Mouse (Mus musculus): ENCODE measurements around the gene Cldn5. TPM values are rescaled to one million over a fixed set of nuclear protein-coding genes. Genes with fewer than 3 reads are reported as not detected.

Gene Cldn5
- polyA plus RNA-seq, 2 experiments = 6.2 to 6.6 TPM

DNA sequence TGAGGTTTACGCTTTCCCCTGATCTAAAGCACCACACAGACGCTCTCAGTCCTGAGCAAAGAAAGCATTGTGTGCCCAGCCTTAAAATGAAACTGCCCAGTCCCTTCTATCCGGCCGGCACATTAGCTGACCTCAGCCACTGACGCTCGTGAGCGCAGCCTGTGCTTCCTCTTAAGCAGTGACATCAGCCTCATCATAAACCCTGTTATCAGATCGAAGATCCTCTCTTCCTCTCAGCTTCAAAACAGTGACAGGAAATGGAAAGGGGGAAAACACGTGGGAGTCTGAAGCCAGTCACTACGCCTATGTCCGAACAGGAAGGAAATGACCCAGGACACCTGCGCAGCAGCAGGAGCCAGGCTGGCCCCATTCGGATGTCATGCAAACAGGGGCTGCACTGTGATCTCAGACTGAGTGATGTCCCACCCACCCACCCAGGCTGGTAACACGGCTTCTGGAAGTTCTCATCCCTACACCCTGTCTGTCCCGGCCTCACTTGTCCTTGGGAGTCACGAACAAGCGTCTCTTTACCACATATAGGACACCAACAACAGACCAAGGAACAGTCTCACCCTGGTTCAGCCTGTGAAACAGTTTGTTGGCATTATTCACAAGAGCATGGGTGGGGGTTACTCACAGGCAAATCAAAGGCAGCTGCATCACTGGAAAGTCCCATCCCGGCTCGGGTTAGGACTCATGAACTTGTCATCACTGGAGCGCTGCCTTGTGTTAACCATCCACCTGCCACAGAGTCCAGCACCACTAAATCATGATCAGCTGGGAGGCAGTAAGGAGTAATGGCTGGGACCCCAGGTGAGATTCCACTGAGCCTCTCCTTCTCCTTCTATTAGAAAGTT is 43.3 kb upstream of the Cldn5 start:
- no peaks in the 10 kb centered on the region for H3K36me3 ChIP-seq (replicated peaks; ENCODE audit: control insufficient read depth, insufficient read depth, low read depth)
- 19% methylated on average over 20 of the region's 20 CpGs for WGBS (ENCODE audit: insufficient replicate concordance)
- TF ChIP-seq EP300 (IDR thresholded peaks at IDR 0.05; ENCODE audit: low read depth) = no peak
- no peak for TF ChIP-seq CTCF (IDR thresholded peaks at IDR 0.05; ENCODE audit: low read depth)
- no peak overlapping the region for H3K4me3 ChIP-seq (ENCODE audit: insufficient read depth in 1 of 2, low read depth in 2 of 2, low read length in 2 of 2)
- H3K27me3 ChIP-seq (ENCODE audit: control insufficient read depth, insufficient read depth, low read length) = no peaks in the 10 kb centered on the region
- H3K27ac ChIP-seq = no peak overlapping the region
- no peaks in the 10 kb centered on the region for H3K4me1 ChIP-seq (replicated peaks; ENCODE audit: control insufficient read depth in 2 of 2, insufficient read depth in 2 of 2, low read length in 1 of 2)
- H3K9me3 ChIP-seq (ENCODE audit: control insufficient read depth, low read length) = no peaks in the 10 kb centered on the region
- H3K4me2 ChIP-seq (ENCODE audit: low read depth) = 0 out of 2 replicates have a peak overlapping the region, but pooled peaks have one; percentile 8
- DNase-seq (ENCODE audit: low read depth in 3 of 3, low spot score in 3 of 3) (no peak), ATAC-seq (ENCODE audit: insufficient read depth) (peak; percentile 26; the same call in 1 of the 2 replicates)
- H3K9ac ChIP-seq (replicated peaks) = no peak overlapping the region

DNA sequence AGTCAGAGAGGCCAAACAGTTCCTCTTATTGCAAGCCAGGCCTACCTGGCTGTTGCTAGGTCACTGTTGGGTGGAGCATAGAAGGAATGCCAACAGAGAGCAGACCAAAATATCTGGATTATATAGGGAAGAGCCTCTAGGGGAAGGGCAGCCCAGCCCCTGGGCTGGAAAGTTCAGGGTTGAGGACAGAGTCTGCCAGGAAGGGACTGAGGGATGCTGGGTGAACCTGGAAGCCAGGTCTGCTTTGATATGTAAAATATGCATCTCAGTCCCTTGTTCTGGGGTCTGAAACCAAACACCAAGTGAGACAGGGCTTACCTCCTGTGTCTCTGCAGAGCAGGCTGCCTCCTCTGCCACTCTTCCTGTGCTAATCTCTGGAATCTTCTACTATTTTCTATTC is 38.3 kb upstream of the Cldn5 start:
- H3K4me2 ChIP-seq (ENCODE audit: low read depth) = no peak overlapping the region
- H3K27ac ChIP-seq = no peak overlapping the region
- no peak overlapping the region for H3K4me3 ChIP-seq (ENCODE audit: insufficient read depth in 1 of 2, low read depth in 2 of 2, low read length in 2 of 2)
- DNase-seq (ENCODE audit: low read depth in 3 of 3, low spot score in 3 of 3) = no peak
- H3K9me3 ChIP-seq (ENCODE audit: control insufficient read depth, low read length) = no peaks in the 10 kb centered on the region
- no peak for ATAC-seq (ENCODE audit: insufficient read depth)
- TF ChIP-seq EP300 (IDR thresholded peaks at IDR 0.05; ENCODE audit: low read depth) (no peak), CTCF (IDR thresholded peaks at IDR 0.05; ENCODE audit: low read depth) (no peak)
- H3K4me1 ChIP-seq (replicated peaks; ENCODE audit: control insufficient read depth in 2 of 2, insufficient read depth in 2 of 2, low read length in 1 of 2) = no peaks in the 10 kb centered on the region
- no peaks in the 10 kb centered on the region for H3K27me3 ChIP-seq (ENCODE audit: control insufficient read depth, insufficient read depth, low read length)
- no peak overlapping the region for H3K9ac ChIP-seq (replicated peaks)
- H3K36me3 ChIP-seq (replicated peaks; ENCODE audit: control insufficient read depth, insufficient read depth, low read depth) = no peaks in the 10 kb centered on the region

DNA sequence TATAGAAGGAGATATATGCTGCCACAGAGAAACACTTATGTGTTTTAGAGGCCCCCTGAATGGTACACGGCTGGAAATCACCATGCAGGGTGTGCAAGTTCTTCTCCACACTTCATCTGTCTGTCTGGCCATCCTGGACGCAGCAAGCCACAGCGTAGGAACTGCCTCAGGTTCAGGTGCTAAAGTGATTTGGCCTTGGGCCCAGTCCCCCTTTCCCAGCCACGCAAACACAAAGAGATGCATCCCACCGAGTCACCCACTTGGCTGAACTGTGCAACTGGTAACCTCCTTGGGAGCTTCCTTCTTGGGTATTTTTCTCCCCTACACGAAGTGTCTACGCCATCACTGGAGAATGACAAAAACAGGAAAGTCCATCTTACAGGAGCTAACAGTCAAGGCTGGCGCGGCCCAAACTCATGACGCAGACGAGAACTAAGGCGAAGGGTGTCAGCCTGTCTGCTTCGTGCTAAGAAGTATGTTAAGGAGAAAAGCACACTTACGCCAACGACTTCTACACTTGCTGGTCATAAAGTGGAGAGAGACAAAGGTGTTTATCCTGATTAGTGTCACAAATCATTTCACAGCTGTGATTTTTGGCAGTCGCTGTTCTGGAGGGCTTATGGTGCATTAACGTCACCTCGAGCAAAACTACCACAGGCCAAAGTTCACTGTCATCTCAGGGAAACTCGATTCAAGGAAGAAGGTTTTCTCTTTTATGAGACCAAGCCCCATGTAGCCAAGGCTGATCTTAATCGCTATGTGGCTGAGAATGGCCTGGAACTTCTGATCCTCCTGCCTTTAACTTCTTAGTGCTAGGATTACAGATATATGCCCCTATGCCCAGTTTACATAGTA is 30.2 kb upstream of the Cldn5 start:
- DNase-seq (ENCODE audit: low read depth in 3 of 3, low spot score in 3 of 3) (no peak), ATAC-seq (ENCODE audit: insufficient read depth) (no peak)
- 64% methylated on average over 20 of the region's 20 CpGs for WGBS (ENCODE audit: insufficient replicate concordance)
- no peak for TF ChIP-seq CTCF (IDR thresholded peaks at IDR 0.05; ENCODE audit: low read depth)
- TF ChIP-seq EP300 (IDR thresholded peaks at IDR 0.05; ENCODE audit: low read depth) = no peak
- Histone ChIP-seq H3K27ac (no peak overlapping the region), H3K9ac (replicated peaks) (no peak overlapping the region), H3K27me3 (ENCODE audit: control insufficient read depth, insufficient read depth, low read length) (no peaks in the 10 kb centered on the region), H3K9me3 (ENCODE audit: control insufficient read depth, low read length) (no peaks in the 10 kb centered on the region), H3K4me3 (ENCODE audit: insufficient read depth in 1 of 2, low read depth in 2 of 2, low read length in 2 of 2) (no peak overlapping the region), H3K36me3 (replicated peaks; ENCODE audit: control insufficient read depth, insufficient read depth, low read depth) (no peaks in the 10 kb centered on the region), H3K4me1 (replicated peaks; ENCODE audit: control insufficient read depth in 2 of 2, insufficient read depth in 2 of 2, low read length in 1 of 2) (no peaks in the 10 kb centered on the region), H3K4me2 (ENCODE audit: low read depth) (no peak overlapping the region)

DNA sequence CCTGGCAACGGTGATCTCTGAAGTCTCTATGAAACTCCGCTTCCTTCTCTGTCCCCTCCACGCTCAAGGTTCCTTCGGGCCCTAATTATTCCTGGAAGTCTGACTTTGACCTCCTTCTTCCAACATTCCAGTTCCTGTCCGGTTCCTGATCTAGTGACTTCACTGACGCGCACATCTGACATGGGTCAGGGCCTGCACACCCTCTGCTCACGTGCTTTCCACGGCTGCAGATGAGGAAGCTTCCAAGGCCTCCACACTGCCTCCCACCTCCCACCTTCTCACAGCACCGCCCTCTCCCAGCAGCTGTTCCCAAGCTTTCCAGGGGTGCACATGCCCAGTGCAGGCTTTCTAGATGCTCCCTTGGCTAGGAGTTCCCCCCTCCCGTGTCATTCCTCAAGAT is 25.5 kb upstream of the Cldn5 start:
- Histone ChIP-seq H3K4me2 (ENCODE audit: low read depth) (no peak overlapping the region), H3K9me3 (ENCODE audit: control insufficient read depth, low read length) (no peaks in the 10 kb centered on the region), H3K4me3 (ENCODE audit: insufficient read depth in 1 of 2, low read depth in 2 of 2, low read length in 2 of 2) (no peak overlapping the region), H3K27ac (no peak overlapping the region), H3K36me3 (replicated peaks; ENCODE audit: control insufficient read depth, insufficient read depth, low read depth) (no peaks in the 10 kb centered on the region), H3K4me1 (replicated peaks; ENCODE audit: control insufficient read depth in 2 of 2, insufficient read depth in 2 of 2, low read length in 1 of 2) (no peaks in the 10 kb centered on the region), H3K27me3 (ENCODE audit: control insufficient read depth, insufficient read depth, low read length) (no peaks in the 10 kb centered on the region), H3K9ac (replicated peaks) (no peak overlapping the region)
- no peak for DNase-seq (ENCODE audit: low read depth in 3 of 3, low spot score in 3 of 3)
- 63% methylated on average over 11 of the region's 11 CpGs for WGBS (ENCODE audit: insufficient replicate concordance)
- ATAC-seq (ENCODE audit: insufficient read depth) = no peak
- TF ChIP-seq CTCF (IDR thresholded peaks at IDR 0.05; ENCODE audit: low read depth) = no peak
- TF ChIP-seq EP300 (IDR thresholded peaks at IDR 0.05; ENCODE audit: low read depth) = no peak

DNA sequence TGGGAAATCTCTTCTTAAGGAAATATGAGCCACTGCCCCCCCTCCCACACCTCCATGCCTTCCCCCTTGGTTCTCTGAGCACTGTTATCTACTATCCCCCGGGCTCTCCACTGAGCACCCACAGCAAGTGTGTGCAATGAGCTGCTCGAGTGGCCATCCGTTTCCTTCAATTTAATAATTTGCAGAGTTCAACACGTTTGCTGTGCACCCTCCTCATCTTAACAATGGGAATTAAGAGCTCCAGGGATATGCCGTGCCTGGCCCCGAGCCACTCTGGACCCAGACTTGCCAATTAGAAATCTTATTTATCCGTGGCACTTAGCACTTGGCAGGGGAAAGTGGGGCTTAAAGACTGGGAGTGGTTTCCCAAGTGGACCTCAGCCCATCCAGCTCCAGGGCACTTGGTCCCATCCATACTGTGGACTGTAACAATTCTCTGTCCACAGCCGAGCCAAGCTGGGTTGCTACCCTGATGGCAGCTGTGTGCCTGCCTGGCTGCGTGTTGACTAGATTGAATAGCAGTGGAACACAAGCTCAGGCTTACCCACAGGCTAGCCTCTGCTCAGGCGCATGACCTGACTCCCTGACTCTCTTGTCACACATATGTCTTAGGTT is 24.7 kb upstream of the Cldn5 start:
- WGBS (ENCODE audit: insufficient replicate concordance) = 59% methylated on average over 10 of the region's 10 CpGs
- H3K4me2 ChIP-seq (ENCODE audit: low read depth) = no peak overlapping the region
- no peak overlapping the region for H3K27ac ChIP-seq
- H3K4me3 ChIP-seq (ENCODE audit: insufficient read depth in 1 of 2, low read depth in 2 of 2, low read length in 2 of 2) = no peak overlapping the region
- no peaks in the 10 kb centered on the region for H3K9me3 ChIP-seq (ENCODE audit: control insufficient read depth, low read length)
- DNase-seq (ENCODE audit: low read depth in 3 of 3, low spot score in 3 of 3) (no peak), ATAC-seq (ENCODE audit: insufficient read depth) (no peak)
- no peaks in the 10 kb centered on the region for H3K4me1 ChIP-seq (replicated peaks; ENCODE audit: control insufficient read depth in 2 of 2, insufficient read depth in 2 of 2, low read length in 1 of 2)
- TF ChIP-seq EP300 (IDR thresholded peaks at IDR 0.05; ENCODE audit: low read depth) (no peak), CTCF (IDR thresholded peaks at IDR 0.05; ENCODE audit: low read depth) (no peak)
- H3K9ac ChIP-seq (replicated peaks) = no peak overlapping the region
- H3K36me3 ChIP-seq (replicated peaks; ENCODE audit: control insufficient read depth, insufficient read depth, low read depth) = no peaks in the 10 kb centered on the region
- H3K27me3 ChIP-seq (ENCODE audit: control insufficient read depth, insufficient read depth, low read length) = no peaks in the 10 kb centered on the region

All from liver, embryonic 14.5 days (tissue).